Mouse (Mus musculus) thymus, adult 2 months (tissue): ENCODE data around the gene Rnaseh2c. TPM values are rescaled to one million over a fixed set of nuclear protein-coding genes. Genes with fewer than 3 reads are reported as not detected.
A peak's percentile ranks its signal among the peaks of the same experiment; 100 is the strongest.

Experiments
- DNase-seq: peaks from one replicate; pipeline ENCODE4 v3.0.0; 2021
- H3K27ac ChIP-seq: fragments of 200-500 bp; 2 replicates; pipeline ENCODE4 v1.5.1; 2012; ENCODE audit warnings: low read length, control low read depth; ENCODE audit not compliant: control insufficient read depth, insufficient read depth
- H3K27me3 ChIP-seq: fragments of 200-500 bp; 2 replicates; pipeline ENCODE4 v1.6.1; 2012; ENCODE audit warnings: mild to moderate bottlenecking, low read length, moderate library complexity, mixed read lengths; ENCODE audit not compliant: control insufficient read depth, insufficient read depth
- H3K36me3 ChIP-seq: fragments of 200-500 bp; 2 replicates; pipeline ENCODE4 v1.6.1; 2012; ENCODE audit warnings: mild to moderate bottlenecking, low read length, moderate library complexity; ENCODE audit not compliant: control insufficient read depth, insufficient read depth
- H3K4me1 ChIP-seq: fragments of 200-500 bp; replicated peaks from 2 replicates; pipeline ENCODE4 v1.6.1; 2012; ENCODE audit warnings: low read length; ENCODE audit not compliant: control insufficient read depth, insufficient read depth
- H3K4me3 ChIP-seq: fragments of 200-500 bp; 2 replicates; pipeline ENCODE4 v1.5.1; 2012; ENCODE audit warnings: mild to moderate bottlenecking, low read length, control low read depth, moderate library complexity; ENCODE audit not compliant: control insufficient read depth, insufficient read depth
- CTCF ChIP-seq: fragments of 200-500 bp; IDR thresholded peaks from 2 replicates; pipeline ENCODE4 v1.5.1; 2012; ENCODE audit warnings: mild to moderate bottlenecking, control low read depth, low read length, moderate library complexity, borderline replicate concordance; ENCODE audit not compliant: control insufficient read depth, poor library complexity, insufficient read depth; ENCODE audit errors: extremely low read depth
- POLR2A ChIP-seq: fragments of 200-500 bp; IDR thresholded peaks from 2 replicates; pipeline ENCODE4 v1.6.1; 2012; ENCODE audit warnings: mild to moderate bottlenecking, low read length, control low read depth, moderate library complexity; ENCODE audit not compliant: control insufficient read depth, poor library complexity, insufficient read depth; ENCODE audit errors: extremely low read depth
- WGBS: fragments of 180-500 bp; shearing (Covaris S2); methylation state at CpG from one replicate; pipeline ENCODE4 v1.1.7; 2018; 5-methylcytosine and 5-hydroxymethylcytosine counted together
- polyA plus RNA-seq: library from polyadenylated mRNA; depleted of rRNA; stranded (reverse); fragments of >200 nt; gene quantifications from 2 replicates; pipeline ENCODE4 v1.2.3, GENCODE M21; 2012

Gene Rnaseh2c
- polyA plus RNA-seq, 1 experiment: 87.0 TPM

- H3K4me1 ChIP-seq: peaks cover 16% of the 10 kb centered on the region
Observed at GRCm38 (mm10) chr19:5638416-5639005, 36.8 kb downstream of the Rnaseh2c start.

GRCm38 (mm10) chr19:5640339-5640738 lies 38.7 kb downstream of the Rnaseh2c start:
- Histone ChIP-seq H3K36me3 (peaks cover 50% of the 10 kb centered on the region), H3K4me3 (no peak overlapping the region), H3K27me3 (no peaks in the 10 kb centered on the region), H3K27ac (no peak overlapping the region), H3K4me1 (peaks cover 16% of the 10 kb centered on the region)
- TF ChIP-seq POLR2A: no peak
- no peak for TF ChIP-seq CTCF
- no peak for DNase-seq
- 96% methylated on average over 9 of the region's 9 CpGs for WGBS

More at GRCm38 (mm10) chr19:5638416-5639005, 36.8 kb downstream of the Rnaseh2c start:
- H3K27me3 ChIP-seq: no peaks in the 10 kb centered on the region
- peak overlapping the region; percentile 94 for H3K4me3 ChIP-seq
- no peak for DNase-seq
- WGBS: 95% methylated on average over 18 of the region's 18 CpGs
- no peak overlapping the region for H3K27ac ChIP-seq
- H3K36me3 ChIP-seq: peaks cover 38% of the 10 kb centered on the region
- no peak for TF ChIP-seq POLR2A
- TF ChIP-seq CTCF: no peak

- H3K36me3 ChIP-seq: peaks cover 57% of the 10 kb centered on the region
- H3K27ac ChIP-seq: no peak overlapping the region
- no peak for DNase-seq
- no peak for TF ChIP-seq CTCF
- no peak for TF ChIP-seq POLR2A
- WGBS: 96% methylated on average over 17 of the region's 17 CpGs
- peaks cover 16% of the 10 kb centered on the region for H3K4me1 ChIP-seq
- no peak overlapping the region for H3K4me3 ChIP-seq
- no peaks in the 10 kb centered on the region for H3K27me3 ChIP-seq
Observed at GRCm38 (mm10) chr19:5641021-5641420, 39.3 kb downstream of the Rnaseh2c start.

GRCm38 (mm10) chr19:5641641-5642040 lies 40.0 kb downstream of the Rnaseh2c start:
- TF ChIP-seq POLR2A (no peak), CTCF (no peak)
- H3K36me3 ChIP-seq: peaks cover 63% of the 10 kb centered on the region
- H3K4me1 ChIP-seq: peaks cover 13% of the 10 kb centered on the region

GRCm38 (mm10) chr19:5645280-5645679 lies 43.6 kb downstream of the Rnaseh2c start:
- no peak for DNase-seq
- Histone ChIP-seq H3K27me3 (no peaks in the 10 kb centered on the region), H3K27ac (no peak overlapping the region), H3K4me1 (peaks cover 14% of the 10 kb centered on the region), H3K4me3 (no peak overlapping the region), H3K36me3 (peaks cover 65% of the 10 kb centered on the region)
- TF ChIP-seq CTCF (no peak), POLR2A (no peak)
- 98% methylated on average over 9 of the region's 9 CpGs for WGBS

More at GRCm38 (mm10) chr19:5641641-5642040, 40.0 kb downstream of the Rnaseh2c start:
- DNase-seq: no peak
- Histone ChIP-seq H3K4me3 (no peak overlapping the region), H3K27me3 (no peaks in the 10 kb centered on the region), H3K27ac (no peak overlapping the region)
- 98% methylated on average over 8 of the region's 8 CpGs for WGBS

GRCm38 (mm10) chr19:5646731-5647330 lies 45.2 kb downstream of the Rnaseh2c start:
- Histone ChIP-seq H3K4me3 (no peak overlapping the region), H3K27ac (no peak overlapping the region), H3K4me1 (peaks cover 14% of the 10 kb centered on the region), H3K36me3 (peaks cover 58% of the 10 kb centered on the region), H3K27me3 (no peaks in the 10 kb centered on the region)
- TF ChIP-seq POLR2A (no peak), CTCF (no peak)
- DNase-seq: no peak
- 92% methylated on average over 8 of the region's 8 CpGs for WGBS
